In genomic region chr11:105953402-105953801, GRCm38 (mm10) we compare ENCODE assay signal across 12 mouse cellular contexts. TPM values are rescaled to one million over a fixed set of nuclear protein-coding genes. Genes with fewer than 3 reads are reported as not detected.
DNase-seq lines count a peak whose midpoint lies in the region; ATAC-seq and TF ChIP-seq lines count a peak whose summit lies in the region.
"Had no signal": no experiment of that assay in that cellular context is flagged by ENCODE, and none has a peak within 500 bp of the region (broad histone marks: within the 10 kb centered on the region; RNA-seq: fewer than 3 reads in every experiment).

No protein-coding gene starts in this region.

- no peaks in the 10 kb centered on the region for H3K9me3 ChIP-seq in limb, embryonic 14.5 days (ENCODE audit: control insufficient read depth, low read length)
- no peaks in the 10 kb centered on the region for H3K9me3 ChIP-seq in limb, embryonic 10.5 days (replicated peaks)
- H3K9me3 ChIP-seq in heart, embryonic 16.5 days (replicated peaks; ENCODE audit: control insufficient read depth, low read length), result no peaks in the 10 kb centered on the region

- TF ChIP-seq POLR2A in limb, embryonic 14.5 days (IDR thresholded peaks at IDR 0.05; ENCODE audit: borderline replicate concordance, extremely low read depth, insufficient read depth, insufficient read length), result no peak
- peak; percentile 42 for TF ChIP-seq POLR2A in myocyte (IDR thresholded peaks at IDR 0.05; ENCODE audit: insufficient read length, low read depth)

- peak; percentile 31 for DNase-seq in limb, embryonic 14.5 days (ENCODE audit: low spot score)
- no peak for DNase-seq in limb, embryonic 10.5 days (ENCODE audit: low spot score)
- DNase-seq in adrenal gland, postnatal 14 days, result peak; percentile 85
- DNase-seq in right cerebral cortex, postnatal 14 days, result no peak
- no peak for DNase-seq in testis, postnatal 14 days (ENCODE audit: low spot score)
- DNase-seq: cerebellum, adult 18-20 months had no signal

- no peak for ATAC-seq in limb, embryonic 14.5 days (ENCODE audit: low FRiP score, low read depth)
- ATAC-seq in heart, embryonic 16.5 days (replicated peaks; ENCODE audit: extremely low read depth, insufficient read depth, low FRiP score), result 0 out of 2 replicates have a peak, but pooled peaks have one; percentile 6
- ATAC-seq in megakaryocyte-erythroid progenitor cell, adult 5-6 weeks (replicated peaks; ENCODE audit: low FRiP score, low TSS enrichment, poor library complexity, severe bottlenecking), result no peak
- ATAC-seq: forebrain, embryonic 16.5 days had no signal

- H3K27me3 ChIP-seq in limb, embryonic 14.5 days (ENCODE audit: control insufficient read depth, insufficient read depth, low read length), result no peaks in the 10 kb centered on the region
- no peaks in the 10 kb centered on the region for H3K27me3 ChIP-seq in limb, embryonic 10.5 days (ENCODE audit: low read depth, poor library complexity, severe bottlenecking)
- peaks cover 2% of the 10 kb centered on the region; the same call in 1 of the 2 replicates for H3K27me3 ChIP-seq in heart, embryonic 16.5 days (ENCODE audit: control insufficient read depth, insufficient read depth, low read length)
- H3K27me3 ChIP-seq in myocyte (ENCODE audit: control insufficient read depth, insufficient read depth, insufficient read length), result no peaks in the 10 kb centered on the region

- H3K27ac ChIP-seq in limb, embryonic 14.5 days (replicated peaks; ENCODE audit: low read depth, low read length), result no peak overlapping the region
- no peak overlapping the region for H3K27ac ChIP-seq in limb, embryonic 10.5 days
- H3K27ac ChIP-seq in heart, embryonic 16.5 days (ENCODE audit: low read length), result no peak overlapping the region
- H3K27ac ChIP-seq: liver, embryonic 14.5 days had no signal

- no peak overlapping the region for H3K4me2 ChIP-seq in limb, embryonic 14.5 days (replicated peaks; ENCODE audit: low read depth, low read length, severe bottlenecking)
- no peak overlapping the region for H3K4me2 ChIP-seq in heart, embryonic 16.5 days (ENCODE audit: low read depth, low read length)
- peak overlapping the region; percentile 71 for H3K4me2 ChIP-seq in myocyte (ENCODE audit: low read depth)

- no peak overlapping the region for H3K9ac ChIP-seq in limb, embryonic 14.5 days (ENCODE audit: low read depth, low read length, severe bottlenecking)
- no peak overlapping the region for H3K9ac ChIP-seq in heart, embryonic 16.5 days (ENCODE audit: low read length)
- H3K9ac ChIP-seq: liver, embryonic 14.5 days had no signal

- H3K36me3 ChIP-seq in limb, embryonic 14.5 days (ENCODE audit: control insufficient read depth, insufficient read depth, low read length), result no peaks in the 10 kb centered on the region
- no peaks in the 10 kb centered on the region for H3K36me3 ChIP-seq in limb, embryonic 10.5 days
- no peaks in the 10 kb centered on the region for H3K36me3 ChIP-seq in heart, embryonic 16.5 days (ENCODE audit: control insufficient read depth, insufficient read depth)
- H3K36me3 ChIP-seq in myocyte (ENCODE audit: control insufficient read depth, insufficient read depth), result no peaks in the 10 kb centered on the region

- H3K4me3 ChIP-seq in limb, embryonic 14.5 days (replicated peaks; ENCODE audit: low read length), result no peak overlapping the region
- no peak overlapping the region for H3K4me3 ChIP-seq in limb, embryonic 10.5 days
- no peak overlapping the region for H3K4me3 ChIP-seq in heart, embryonic 16.5 days (ENCODE audit: low read length)
- no peak overlapping the region for H3K4me3 ChIP-seq in myocyte

- 60% methylated on average over 6 of the region's 6 CpGs for WGBS in limb, embryonic 14.5 days
- WGBS in limb, embryonic 10.5 days, result 82% methylated on average over 6 of the region's 6 CpGs
- 50% methylated on average over 6 of the region's 6 CpGs for WGBS in heart, embryonic 16.5 days

- H3K4me1 ChIP-seq in limb, embryonic 14.5 days (ENCODE audit: control insufficient read depth, insufficient read depth, low read length), result peaks cover 3% of the 10 kb centered on the region; the same call in 1 of the 2 replicates
- peaks cover 23% of the 10 kb centered on the region for H3K4me1 ChIP-seq in limb, embryonic 10.5 days
- H3K4me1 ChIP-seq in heart, embryonic 16.5 days (ENCODE audit: control insufficient read depth, insufficient read depth, low read length), result no peaks in the 10 kb centered on the region; the same call in 1 of the 2 replicates

- no peak overlapping the region for H3ac ChIP-seq in myocyte (ENCODE audit: control insufficient read depth, insufficient read length)

- H3K79me2 ChIP-seq in myocyte (ENCODE audit: control insufficient read depth, insufficient read depth), result no peaks in the 10 kb centered on the region

TF ChIP-seq in myocyte, 11 proteins besides CTCF, POLR2A, EP300 and RAD21:
- TF ChIP-seq POLR2AphosphoS2 (IDR thresholded peaks at IDR 0.05; ENCODE audit: insufficient read length, low read depth), result peak; percentile 19
- TF ChIP-seq MYOD1 (IDR thresholded peaks at IDR 0.05; ENCODE audit: control insufficient read depth in 1 of 3, insufficient read length in 2 of 3, low read depth in 2 of 3), result peak in 1 of 3 experiments; percentile 22
- no peak for TF ChIP-seq REST (IDR thresholded peaks at IDR 0.05; ENCODE audit: insufficient read depth, insufficient read length)
- TF ChIP-seq TCF12 (IDR thresholded peaks at IDR 0.05; ENCODE audit: insufficient read depth, poor library complexity, severe bottlenecking), result no peak
- TF ChIP-seq CEBPB (IDR thresholded peaks at IDR 0.05; ENCODE audit: insufficient read depth, poor library complexity, severe bottlenecking), result peak; percentile 81
- TF ChIP-seq MYOG (IDR thresholded peaks at IDR 0.05; ENCODE audit: control insufficient read depth in 1 of 3, insufficient read depth in 1 of 3, insufficient read length in 2 of 3, low read depth in 2 of 3), result no peak
- TF ChIP-seq SRF (IDR thresholded peaks at IDR 0.05; ENCODE audit: control insufficient read depth, insufficient read length, low read depth), result no peak

RNA-seq across cellular contexts. Expression of gene Cyb561, which starts 0.3 kb away (rescaled TPM):
- polyA plus RNA-seq in limb, embryonic 14.5 days (2012; rRNA removed), result 7.6 and 9.1 TPM in 2 replicates
- polyA plus RNA-seq in limb, embryonic 14.5 days (2014; fragmentation: Nextera tagmentation; extraction: Ambion mirVana), result 15.8 and 17.7 TPM in 2 replicates
- polyA plus RNA-seq in limb, embryonic 10.5 days (2016; fragmentation: Nextera tagmentation; extraction: Ambion mirVana), result 6.2 and 7.1 TPM in 2 replicates
- total RNA-seq in adrenal gland, postnatal 14 days (2021), result 142 and 145 TPM in 2 replicates
- polyA plus RNA-seq in heart, embryonic 16.5 days (2015; fragmentation: Nextera tagmentation; extraction: Ambion mirVana), result 8.0 and 10.5 TPM in 2 replicates
- polyA plus RNA-seq in myocyte (2012; fragmentation: generic; extraction: Trizol), result 1.5 TPM
- 3.3 and 10.0 TPM in 2 replicates for total RNA-seq in megakaryocyte-erythroid progenitor cell, adult 5-6 weeks (2014; fragmentation: Nextera tagmentation)
- total RNA-seq in megakaryocyte-erythroid progenitor cell, adult 5-6 weeks (2017), result 2.1 and 2.5 TPM in 2 replicates

RNA-seq across cellular contexts. Expression of gene Ace, which starts 14.3 kb away (rescaled TPM):
- 1.4 and 1.5 TPM in 2 replicates for polyA plus RNA-seq in limb, embryonic 14.5 days (2012; rRNA removed)
- polyA plus RNA-seq in limb, embryonic 14.5 days (2014; fragmentation: Nextera tagmentation; extraction: Ambion mirVana), result 1.1 and 1.2 TPM in 2 replicates
- polyA plus RNA-seq in limb, embryonic 10.5 days (2016; fragmentation: Nextera tagmentation; extraction: Ambion mirVana), result 0.08 and 0.16 TPM in 2 replicates
- total RNA-seq in adrenal gland, postnatal 14 days (2021), result 12.4 and 19.5 TPM in 2 replicates
- polyA plus RNA-seq in heart, embryonic 16.5 days (2015; fragmentation: Nextera tagmentation; extraction: Ambion mirVana), result 3.1 and 4.3 TPM in 2 replicates
- 1.3 TPM for polyA plus RNA-seq in myocyte (2012; fragmentation: generic; extraction: Trizol)
- total RNA-seq in megakaryocyte-erythroid progenitor cell, adult 5-6 weeks (2014; fragmentation: Nextera tagmentation), result not detected in 2 replicates
- 0.38 TPM in 1 of 2 replicates, not detected in the other for total RNA-seq in megakaryocyte-erythroid progenitor cell, adult 5-6 weeks (2017)

RNA-seq across cellular contexts. Expression of gene Ace3, which starts 41.1 kb away (rescaled TPM):
- not detected in 2 replicates for polyA plus RNA-seq in limb, embryonic 14.5 days (2012; rRNA removed)
- polyA plus RNA-seq in limb, embryonic 14.5 days (2014; fragmentation: Nextera tagmentation; extraction: Ambion mirVana), result not detected in 2 replicates
- not detected in 2 replicates for polyA plus RNA-seq in limb, embryonic 10.5 days (2016; fragmentation: Nextera tagmentation; extraction: Ambion mirVana)
- not detected in 2 replicates for total RNA-seq in adrenal gland, postnatal 14 days (2021)
- polyA plus RNA-seq in heart, embryonic 16.5 days (2015; fragmentation: Nextera tagmentation; extraction: Ambion mirVana), result 0.10 TPM in 1 of 2 replicates, not detected in the other
- polyA plus RNA-seq in myocyte (2012; fragmentation: generic; extraction: Trizol), result not detected
- total RNA-seq in megakaryocyte-erythroid progenitor cell, adult 5-6 weeks (2014; fragmentation: Nextera tagmentation), result not detected in 2 replicates
- total RNA-seq in megakaryocyte-erythroid progenitor cell, adult 5-6 weeks (2017), result not detected in 2 replicates
- polyA plus RNA-seq: forebrain, embryonic 16.5 days; large intestine, adult 2 months; liver, embryonic 14.5 days had no signal

RNA-seq across cellular contexts. Expression of gene Kcnh6, which starts 54.5 kb away (rescaled TPM):
- polyA plus RNA-seq in limb, embryonic 14.5 days (2012; rRNA removed), result 0.20 and 0.32 TPM in 2 replicates
- polyA plus RNA-seq in limb, embryonic 14.5 days (2014; fragmentation: Nextera tagmentation; extraction: Ambion mirVana), result 0.23 and 0.32 TPM in 2 replicates
- polyA plus RNA-seq in limb, embryonic 10.5 days (2016; fragmentation: Nextera tagmentation; extraction: Ambion mirVana), result 0.24 and 0.36 TPM in 2 replicates
- 0.15 and 0.41 TPM in 2 replicates for total RNA-seq in adrenal gland, postnatal 14 days (2021)
- polyA plus RNA-seq in heart, embryonic 16.5 days (2015; fragmentation: Nextera tagmentation; extraction: Ambion mirVana), result 0.35 and 0.46 TPM in 2 replicates
- not detected for polyA plus RNA-seq in myocyte (2012; fragmentation: generic; extraction: Trizol)
- total RNA-seq in megakaryocyte-erythroid progenitor cell, adult 5-6 weeks (2014; fragmentation: Nextera tagmentation), result not detected in 2 replicates
- not detected in 2 replicates for total RNA-seq in megakaryocyte-erythroid progenitor cell, adult 5-6 weeks (2017)

Comparison
In these comparisons a context has a peak if more than half of its experiments do, and no peak if none do; other contexts are left out.
1. DNase-seq: peak in limb, embryonic 14.5 days (single experiment) and adrenal gland, postnatal 14 days (single experiment); none in limb, embryonic 10.5 days (single experiment), right cerebral cortex, postnatal 14 days (single experiment) and testis, postnatal 14 days (single experiment).